Mouse (Mus musculus) layer of hippocampus, postnatal 36 days (tissue): ENCODE measurements at regions not wholly inside any gene's neighbourhood (a gene's known extent, or its start where the extent isn't known, plus 50 kb on each side); places are given as distances from the start of the nearest gene placed in this dataset.

Experiments
- DNase-seq, 2 experiments: peaks; one replicate each; pipeline ENCODE4 v3.0.0; 2022

DNA sequence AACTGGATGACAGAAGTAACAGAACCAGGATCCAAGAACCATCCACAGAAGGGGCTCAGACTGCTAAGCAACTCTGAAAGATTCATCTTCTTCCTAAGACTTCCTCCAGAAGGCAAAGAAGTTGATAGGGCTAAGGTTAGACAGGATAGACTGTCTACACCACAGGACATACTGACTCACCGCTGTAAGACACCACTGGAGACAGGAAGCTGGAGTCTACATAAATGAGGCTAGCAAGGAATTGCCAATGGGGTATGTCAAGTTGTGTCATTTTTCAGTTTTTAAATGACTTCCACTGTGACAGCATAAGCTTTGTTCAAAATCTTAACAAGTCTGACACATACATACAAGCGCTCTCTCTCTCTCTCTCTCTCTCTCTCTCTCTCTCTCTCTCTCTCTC lies 645.4 kb upstream of the Gm10131 start:
- no peak for DNase-seq

DNA sequence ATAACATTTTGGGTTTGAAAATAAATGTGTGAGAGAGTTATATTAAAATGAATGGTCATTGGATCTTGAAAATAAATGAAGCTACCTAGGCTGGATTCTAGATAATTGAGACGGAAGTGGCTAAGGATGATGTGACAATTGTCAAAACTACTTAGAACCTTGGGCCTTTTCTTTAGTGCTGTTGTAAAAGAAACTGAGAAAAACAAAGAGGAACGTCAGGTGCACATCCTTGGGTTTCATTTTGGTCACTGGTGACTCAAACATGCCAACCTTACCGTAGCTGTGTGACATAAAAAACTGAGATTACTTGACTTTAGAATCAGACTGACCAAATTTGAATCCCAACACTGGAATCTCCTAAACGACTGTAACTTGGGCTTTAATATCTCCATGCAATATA lies 644.6 kb upstream of the Gm10131 start:
- no peak for DNase-seq

DNA sequence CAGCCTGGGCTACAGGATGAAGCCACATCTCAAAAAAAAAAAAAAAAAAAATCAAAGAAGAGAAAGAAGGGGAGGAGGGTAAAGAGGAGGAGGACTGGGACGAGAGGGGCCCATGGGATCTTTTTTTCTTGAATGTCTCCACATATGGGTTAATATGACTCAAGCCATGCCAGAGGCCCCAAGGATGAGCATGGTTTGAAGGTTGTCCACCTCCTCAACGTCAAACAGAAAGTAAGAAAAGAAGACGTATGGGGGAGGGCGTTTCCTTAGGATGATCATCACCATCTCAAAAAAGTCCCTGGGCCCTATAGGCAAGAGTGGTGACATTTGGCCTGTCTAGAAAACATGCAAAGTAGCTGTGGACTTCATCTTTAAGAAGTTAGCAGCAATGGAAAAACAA lies 643.9 kb upstream of the Gm10131 start:
- no peak for DNase-seq

DNA sequence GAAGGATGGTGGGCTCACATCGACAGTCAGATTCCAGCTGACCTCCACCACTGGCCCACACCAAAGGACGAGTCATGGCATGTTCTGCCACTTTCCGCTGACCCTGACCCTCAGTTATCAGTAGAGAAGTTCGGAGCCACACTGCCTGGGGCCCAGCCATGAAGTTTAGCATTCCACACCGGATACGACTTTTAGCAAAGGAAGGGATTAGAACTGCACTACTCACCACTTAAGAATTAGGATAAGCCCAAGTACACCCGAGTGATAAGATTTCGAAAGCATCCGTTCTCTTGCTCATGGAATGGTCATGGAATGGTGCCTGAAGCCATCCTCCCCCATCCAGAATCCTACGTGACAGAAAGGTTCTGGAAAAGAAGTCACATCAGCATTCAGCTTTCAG lies 641.5 kb upstream of the Gm10131 start:
- DNase-seq, result no peak

DNA sequence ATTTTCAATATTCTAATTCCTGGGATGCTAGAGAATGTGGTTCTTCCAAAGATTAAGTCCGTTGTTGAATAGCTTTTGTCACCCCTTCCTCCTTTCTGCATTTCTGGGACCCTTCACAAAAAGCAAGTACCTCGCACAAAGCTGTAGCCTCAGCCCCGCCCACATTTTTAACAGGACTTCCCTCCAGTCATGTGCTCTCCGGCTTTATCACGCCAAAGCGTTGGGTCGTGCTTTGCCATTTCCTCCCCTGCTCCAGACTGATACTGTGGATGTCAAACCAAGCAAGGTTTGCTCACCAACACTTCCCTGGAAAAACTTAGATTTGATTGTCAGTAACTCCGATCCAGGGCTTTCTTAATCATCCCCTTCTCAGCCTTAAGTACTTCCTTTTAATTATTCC lies 637.0 kb upstream of the Gm10131 start:
- no peak for DNase-seq

DNA sequence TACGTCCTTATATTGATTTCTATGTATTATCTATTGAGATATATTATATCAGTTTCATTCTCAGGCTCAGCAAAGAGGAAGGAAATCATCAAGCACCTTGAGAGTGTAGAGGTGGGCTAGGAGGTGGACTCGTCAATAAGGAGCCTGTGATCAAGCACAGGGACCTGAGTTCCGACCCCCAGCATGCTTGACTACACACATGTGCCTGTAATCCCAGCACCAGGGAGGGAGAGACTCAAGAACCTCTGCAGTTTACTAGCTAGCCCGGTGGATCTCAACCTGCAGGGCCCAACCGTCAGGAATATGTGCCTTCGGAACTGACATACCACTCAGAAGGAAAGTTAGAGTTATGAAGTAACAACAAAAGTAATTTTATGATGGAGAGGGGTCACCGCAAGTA lies 634.2 kb upstream of the Gm10131 start:
- no peak for DNase-seq

DNA sequence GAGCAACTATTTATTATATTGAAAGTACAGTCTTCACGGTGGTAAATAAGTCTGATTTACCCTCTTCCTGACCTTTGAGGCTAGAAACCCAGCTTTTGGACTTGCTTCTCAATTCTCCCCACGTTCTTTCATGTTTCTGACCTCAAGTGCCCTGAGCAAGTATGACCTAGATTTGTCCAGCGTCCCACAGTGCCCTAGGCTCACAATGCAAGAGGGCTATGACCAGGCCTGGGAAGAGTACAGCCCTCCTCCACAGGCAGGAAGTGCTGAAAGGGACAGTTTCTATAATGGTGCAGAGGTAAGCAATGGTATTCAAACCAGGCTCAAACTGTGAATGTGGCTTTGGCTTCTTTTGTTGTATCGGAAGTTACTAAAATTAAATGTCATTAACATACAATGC lies 633.1 kb upstream of the Gm10131 start:
- no peak for DNase-seq

DNA sequence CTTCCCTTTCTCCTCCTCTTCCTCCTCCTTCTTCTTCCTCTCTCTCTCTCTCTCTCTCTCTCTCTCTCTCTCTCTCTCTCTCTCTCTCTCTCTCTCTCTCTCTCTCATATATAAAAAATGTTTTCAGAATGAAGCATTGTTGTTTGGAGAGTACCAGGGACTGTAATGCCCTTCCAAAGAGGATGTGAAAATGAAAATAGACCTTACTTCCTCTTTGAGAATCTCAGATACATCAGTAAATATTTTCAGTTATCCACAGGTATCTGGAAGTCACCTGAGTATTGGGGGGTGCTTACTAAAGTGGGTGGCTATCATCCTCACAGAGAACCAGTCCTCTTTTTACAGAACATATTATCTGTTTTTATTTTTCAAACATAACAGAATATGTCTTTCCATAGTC lies 632.6 kb upstream of the Gm10131 start:
- no peak for DNase-seq

DNA sequence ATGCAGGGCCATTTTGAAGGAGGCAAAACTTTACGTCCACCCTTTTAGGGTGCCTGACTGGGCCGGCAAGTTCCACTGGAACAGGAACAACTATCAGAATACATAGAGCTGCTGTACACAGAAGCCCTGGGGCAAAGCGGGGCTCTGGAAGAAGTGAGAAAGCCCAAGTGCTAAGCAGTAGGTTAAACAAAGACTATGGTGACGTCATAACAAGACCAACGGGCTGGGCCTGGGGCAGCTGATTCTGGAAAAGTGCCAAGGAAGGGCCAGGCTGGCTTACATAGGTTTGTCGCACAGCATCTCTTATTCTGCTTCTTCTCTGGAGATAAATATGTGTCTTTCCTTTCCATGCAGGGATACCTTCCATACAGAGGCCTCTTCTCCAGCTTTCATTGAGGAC lies 631.6 kb upstream of the Gm10131 start:
- no peak for DNase-seq

DNA sequence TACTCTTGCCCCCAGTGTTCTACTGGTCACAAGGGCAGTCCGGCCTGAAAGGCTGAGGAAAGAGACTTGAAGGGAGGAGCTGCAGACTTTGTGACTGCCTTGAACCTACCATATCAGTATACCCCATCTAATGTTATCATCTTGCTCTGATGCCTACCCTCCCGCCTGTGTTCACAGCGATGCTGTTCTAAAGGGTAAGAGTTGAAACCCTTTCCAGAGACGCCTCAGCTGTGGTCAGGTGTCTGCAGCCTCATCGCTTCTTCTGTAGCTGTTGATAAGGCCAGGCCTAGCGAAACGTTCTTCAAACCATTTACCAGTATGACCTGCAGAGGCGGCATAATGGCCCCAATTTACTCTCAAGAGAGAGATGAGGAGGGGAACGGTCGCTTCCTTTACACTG lies 629.3 kb upstream of the Gm10131 start:
- no peak for DNase-seq

DNA sequence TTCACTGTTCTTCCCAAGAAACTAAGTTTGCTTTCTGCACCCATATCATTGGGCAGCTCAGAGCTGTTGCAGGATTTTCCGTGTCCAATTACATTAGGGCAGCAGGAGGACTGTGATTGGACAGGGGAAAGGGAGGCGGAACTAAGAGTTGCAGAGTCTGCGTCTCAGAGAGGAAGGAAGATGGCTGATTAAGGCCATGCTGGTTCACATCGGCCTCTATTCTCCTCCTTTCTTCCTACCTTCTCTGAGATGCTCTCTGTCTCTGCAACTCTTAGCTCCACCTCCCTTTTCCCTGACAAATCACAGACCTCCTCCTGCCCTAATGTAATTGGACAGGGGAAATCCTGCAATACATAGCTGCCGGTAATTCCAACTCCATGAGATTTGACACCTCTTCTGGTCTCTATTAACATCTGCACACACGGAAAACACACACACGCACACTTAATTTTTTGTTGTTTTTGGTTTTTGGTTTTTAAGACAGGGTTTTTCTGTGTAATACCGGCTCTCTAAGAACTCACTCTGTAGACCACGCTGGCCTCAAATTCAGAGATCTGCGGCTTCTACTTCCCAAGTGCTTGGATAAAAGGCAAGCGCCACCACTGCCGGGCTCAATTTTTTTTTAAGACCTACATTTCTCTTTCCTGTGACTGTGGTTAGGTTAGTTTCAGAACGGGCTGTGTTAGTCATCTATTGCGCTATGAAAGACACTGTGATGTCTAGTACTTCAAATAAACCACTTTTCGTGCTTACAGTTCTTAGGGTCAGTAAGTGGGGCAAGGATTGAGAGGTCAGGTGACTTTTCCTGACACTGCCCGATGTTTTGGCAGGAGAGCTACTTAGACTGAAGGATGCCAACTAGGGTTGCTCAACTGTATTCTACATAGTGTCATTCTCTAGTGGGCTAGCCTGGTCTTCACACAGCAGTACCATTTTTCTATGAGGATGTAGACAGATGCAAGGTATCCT lies 628.6 kb upstream of the Gm10131 start:
- DNase-seq, result no peak

DNA sequence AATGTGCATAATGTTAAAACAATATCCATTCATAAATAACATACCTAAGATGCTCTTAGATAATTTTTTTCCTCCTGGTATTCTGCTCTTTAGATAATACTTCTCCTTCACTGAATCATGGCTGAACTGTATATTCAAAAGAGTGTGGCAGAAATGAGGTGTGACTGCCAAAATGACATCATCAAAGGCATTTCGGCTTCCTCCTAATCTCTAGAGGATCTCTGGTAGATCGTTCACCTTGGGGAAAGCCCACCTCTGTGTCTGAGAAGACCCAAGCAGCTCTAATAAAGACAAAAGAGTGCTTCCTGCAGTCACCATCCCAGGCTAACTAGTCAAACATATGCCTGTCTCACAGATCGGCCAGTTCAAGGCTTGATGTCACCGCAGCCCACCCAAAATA lies 624.7 kb upstream of the Gm10131 start:
- DNase-seq, result no peak

DNA sequence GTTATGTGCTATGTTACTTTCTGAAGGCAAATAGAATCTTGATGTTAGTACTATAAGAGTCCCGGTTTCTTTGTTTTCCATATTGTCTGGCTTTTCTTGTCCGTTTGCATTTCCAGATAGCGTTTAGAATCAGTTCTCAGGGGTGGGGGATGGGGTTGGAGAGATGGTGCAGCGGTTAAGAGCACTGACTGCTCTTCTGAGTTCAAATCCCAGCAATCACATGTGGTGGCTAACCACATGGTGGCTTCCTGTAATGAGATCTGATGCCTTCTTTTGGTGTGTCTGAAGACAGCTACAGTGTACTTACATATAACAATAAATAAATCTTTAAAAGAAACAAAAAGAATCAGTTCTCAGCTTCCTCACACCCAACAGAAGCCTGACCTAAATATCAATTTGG lies 623.5 kb upstream of the Gm10131 start:
- no peak for DNase-seq

DNA sequence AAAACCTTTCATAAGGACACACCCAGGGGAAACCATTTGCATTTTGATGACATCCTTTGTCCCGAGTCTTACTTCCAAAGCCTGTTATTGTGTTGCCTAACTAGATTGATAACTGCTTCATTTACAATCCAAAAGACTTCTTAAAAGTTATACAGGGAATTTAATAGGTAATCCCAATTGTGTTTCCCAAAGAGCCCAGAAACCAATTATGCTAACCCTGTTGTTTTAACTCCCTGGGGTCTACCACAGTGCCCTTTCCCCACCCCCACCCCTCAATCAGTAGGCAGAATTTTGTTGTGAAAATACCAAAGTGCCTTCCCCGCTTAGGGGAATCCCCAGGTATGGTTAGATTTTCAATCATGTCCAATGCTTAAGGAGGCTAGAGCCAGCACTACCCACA lies 621.3 kb upstream of the Gm10131 start:
- no peak for DNase-seq

DNA sequence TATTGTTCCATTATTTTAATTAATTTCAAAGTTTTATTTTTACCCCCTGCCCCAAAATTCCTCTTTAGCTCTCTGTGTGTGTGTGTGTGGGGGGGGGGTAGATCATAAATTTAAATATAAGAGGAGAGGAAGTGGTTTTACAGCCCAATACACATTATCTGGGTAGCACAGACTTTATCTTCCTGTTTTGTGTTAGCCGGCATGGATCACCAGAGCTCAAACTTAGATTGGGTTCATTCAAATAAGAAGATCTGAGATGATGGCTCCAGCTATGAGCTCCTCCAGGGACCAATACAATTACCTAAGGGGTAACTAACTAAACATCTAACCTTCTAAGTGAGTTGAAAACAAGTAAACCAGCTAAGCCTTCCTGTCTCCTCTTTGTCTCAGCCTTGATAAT lies 620.8 kb upstream of the Gm10131 start:
- no peak for DNase-seq

DNA sequence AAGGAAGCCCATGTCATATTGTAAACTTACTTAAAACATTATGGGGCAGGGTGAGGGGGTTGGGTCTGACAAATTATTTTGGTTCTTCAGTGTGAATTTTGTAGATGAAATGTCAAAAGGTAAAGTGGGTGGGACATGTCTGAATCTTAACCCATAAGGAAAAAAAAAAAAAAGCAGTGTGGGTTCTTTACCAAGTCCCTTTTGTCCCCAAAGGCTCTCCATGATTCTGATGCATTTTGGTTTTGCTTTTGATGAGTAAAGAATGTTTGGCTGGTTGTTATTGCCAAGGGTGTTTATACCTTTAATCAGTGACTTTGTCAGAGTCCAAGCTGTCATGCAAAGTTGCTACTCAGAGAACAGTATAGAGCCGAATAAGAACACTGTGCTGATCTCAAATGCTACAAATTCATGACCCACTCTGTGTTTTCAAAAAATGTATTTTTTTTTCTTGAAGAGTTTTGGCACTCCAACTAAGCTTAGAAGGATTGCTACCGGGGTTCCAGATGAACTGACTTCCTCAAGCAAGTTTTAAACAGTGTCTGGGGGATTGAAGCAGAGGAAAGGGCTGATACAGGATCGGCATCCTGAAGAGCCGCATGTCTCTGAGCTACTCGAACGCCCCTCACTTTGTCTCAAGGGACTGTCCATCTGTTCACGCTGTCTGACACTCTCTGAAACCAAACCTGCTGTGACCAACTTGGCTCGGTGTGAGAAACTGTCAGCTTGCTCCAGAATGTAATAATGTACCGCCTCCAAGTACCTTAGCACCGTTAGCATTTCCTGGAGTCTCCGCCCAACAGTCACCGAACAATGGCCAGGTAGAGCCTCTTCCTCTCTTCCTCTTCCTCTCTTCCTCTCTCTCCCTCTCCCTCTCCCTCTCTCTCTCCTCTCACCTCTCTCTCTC lies 619.8 kb upstream of the Gm10131 start:
- DNase-seq, result no peak

DNA sequence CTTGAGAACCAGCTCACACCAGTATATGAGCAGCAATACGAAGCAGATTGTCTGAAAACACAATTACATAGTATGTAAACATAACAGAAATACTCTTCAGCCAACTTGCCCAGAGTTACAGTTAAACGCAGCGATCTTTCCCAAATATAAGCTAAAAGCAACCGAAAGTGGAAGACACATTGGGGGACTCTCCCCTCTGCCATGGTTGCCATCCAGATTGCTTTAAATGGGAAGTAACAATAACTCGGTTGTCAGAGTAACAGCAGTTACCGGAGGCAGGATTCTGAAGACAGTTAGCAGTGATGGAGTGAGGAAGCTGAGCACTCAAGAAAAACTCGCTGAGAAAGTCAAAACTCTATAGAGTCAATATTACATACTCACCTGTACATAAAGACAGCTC lies 618.0 kb upstream of the Gm10131 start:
- no peak for DNase-seq

DNA sequence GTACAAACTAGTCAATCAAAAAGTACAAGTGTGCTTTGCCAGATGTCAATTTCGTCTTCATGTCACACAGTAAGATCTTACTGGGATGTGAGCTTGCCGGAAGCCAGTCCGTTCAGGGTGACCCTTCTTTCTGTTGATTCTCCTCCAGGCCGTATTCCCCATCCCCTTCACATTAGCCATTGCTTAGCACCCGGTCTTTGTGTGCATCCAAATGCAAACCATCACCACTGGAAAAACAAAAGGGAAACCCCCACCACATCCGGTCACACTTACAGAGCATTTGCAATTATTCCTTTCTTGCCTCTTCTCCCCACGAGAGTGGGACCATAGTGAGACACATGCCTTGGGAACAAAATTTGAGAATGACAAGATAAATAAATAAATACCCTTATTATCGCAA lies 616.2 kb upstream of the Gm10131 start:
- no peak for DNase-seq

DNA sequence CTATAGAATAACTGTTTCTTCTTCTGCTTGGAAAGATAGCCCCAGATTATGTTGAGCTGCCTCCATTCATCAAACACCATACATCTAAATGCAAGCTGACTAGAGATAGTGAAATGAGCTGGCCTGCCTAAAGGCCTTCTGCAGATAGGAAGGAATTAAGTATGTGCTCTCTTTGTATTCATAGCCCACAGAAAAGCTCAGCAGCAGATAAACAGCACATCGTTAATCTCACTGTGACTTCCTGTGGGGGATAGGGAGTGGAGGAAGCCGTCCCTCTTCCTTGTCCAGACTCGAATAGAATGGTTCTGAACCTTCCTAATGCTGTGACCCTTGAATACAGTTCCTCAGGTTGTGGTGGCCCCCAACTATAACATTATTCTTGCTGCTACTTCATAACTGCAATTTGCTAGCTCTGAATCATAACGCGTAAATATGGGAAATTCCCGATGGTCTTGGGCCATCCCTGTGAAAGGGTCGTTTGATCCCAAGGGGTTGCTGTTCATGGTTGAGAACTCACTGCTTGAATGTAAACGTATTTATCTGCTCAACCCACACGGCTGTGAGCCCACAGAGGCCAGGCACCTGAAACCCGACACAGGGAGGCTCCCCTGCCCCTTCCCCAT lies 614.7 kb upstream of the Gm10131 start:
- DNase-seq, result no peak

DNA sequence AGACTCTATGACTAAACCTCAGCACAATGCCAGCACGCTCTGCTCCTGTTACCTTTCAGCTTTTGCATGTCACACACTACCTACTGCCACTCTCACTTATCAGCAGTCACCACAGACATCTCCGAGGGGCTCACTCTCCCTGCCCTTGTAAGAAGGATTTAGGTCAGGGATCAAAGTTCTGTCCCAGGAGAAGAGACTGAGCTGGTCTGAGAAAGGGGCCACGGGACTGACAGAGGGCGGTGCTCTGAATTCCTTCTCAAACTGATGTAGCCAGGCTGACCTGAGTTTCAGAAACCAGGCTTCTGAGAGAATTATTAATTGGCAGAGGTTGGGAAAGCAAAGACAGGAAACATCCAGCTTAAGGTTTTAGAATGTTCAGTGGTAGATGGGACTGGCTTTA lies 614.0 kb upstream of the Gm10131 start:
- no peak for DNase-seq

DNA sequence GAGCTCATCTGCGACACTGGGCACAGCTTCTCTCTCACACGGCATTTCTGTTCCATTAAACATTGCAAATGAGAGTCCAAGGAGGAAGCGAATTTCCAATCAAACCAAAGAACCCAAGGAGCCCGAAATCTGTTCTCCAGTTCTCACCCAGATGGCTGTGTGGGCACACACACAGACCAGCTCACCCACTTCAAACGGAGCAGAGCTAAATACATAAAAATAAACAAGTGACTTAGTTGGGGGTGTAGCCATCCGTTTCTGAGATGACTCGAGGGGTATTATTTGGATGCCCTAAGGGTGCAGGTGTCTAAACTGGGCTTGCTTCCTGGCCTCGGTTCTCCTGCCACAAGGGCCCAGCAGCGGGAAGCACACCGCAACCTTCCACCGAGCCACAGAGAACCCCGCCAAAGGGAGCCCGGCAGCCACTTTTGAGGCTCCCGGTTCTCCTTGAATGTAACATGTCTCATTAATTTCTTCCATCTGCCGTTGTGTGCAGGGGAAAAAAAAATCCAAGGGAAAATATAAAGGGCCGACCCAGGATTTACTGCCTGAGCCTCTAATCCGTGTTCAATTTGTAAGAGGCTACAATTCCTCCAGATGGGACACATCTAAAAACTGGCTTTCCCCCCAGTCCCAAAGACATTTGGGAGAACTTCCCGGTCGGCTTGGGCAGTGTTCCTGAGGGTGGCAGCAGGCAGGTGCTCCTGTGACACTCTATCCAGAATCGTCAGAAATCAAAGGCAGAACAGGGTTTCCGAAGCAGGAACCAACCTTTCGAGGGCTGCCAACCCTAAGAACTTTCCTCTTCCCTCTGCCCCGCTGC lies 598.6 kb upstream of the Gm10131 start:
- DNase-seq, result peak; percentile 76 to 79

DNA sequence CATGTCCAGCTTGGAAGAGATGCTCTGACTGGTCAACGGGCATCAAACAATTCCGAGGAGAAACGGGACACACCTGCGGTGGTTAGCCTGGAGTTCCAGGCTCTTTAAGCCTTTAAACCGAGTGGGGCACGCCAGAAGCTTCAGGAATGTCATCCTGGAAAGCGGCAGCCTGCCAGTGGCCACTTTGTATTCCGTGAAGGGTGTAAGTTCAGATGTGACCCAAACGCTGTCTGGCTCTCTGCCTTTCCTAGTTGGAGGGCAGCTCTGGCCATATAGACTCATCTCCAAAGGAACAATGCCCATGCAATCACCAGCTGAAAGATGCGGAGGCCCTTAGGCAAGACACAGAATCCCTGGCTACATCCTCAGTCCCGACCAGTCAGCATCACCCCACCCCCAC lies 597.8 kb upstream of the Gm10131 start:
- no peak for DNase-seq
